Mouse (Mus musculus) heart, embryonic 13.5 days (tissue): ENCODE results near the gene C2cd4b. TPM values are rescaled to one million over a fixed set of nuclear protein-coding genes. Genes with fewer than 3 reads are reported as not detected.

ENCODE experiments used
- ATAC-seq: fragments of 200-750 bp; cut with Nextera tagmentation; 2 replicates; pipeline ENCODE4 v1.8.0; 2017; ENCODE audit warnings: moderate TSS enrichment; ENCODE audit not compliant: insufficient number of reproducible peaks, low FRiP score, low TSS enrichment; ENCODE audit errors: extremely low read depth
- H3K27ac ChIP-seq: fragments of 300-500 bp; sonication (generic); replicated peaks from 2 replicates; pipeline ENCODE4 v1.5.1; 2015; ENCODE audit warnings: moderate library complexity, mild to moderate bottlenecking, inconsistent platforms
- H3K27me3 ChIP-seq: fragments of 300-500 bp; sonication (generic); replicated peaks from 2 replicates; pipeline ENCODE4 v1.6.1; 2015; ENCODE audit warnings: mild to moderate bottlenecking, inconsistent platforms
- H3K36me3 ChIP-seq: fragments of 300-500 bp; sonication (generic); 2 replicates; pipeline ENCODE4 v1.6.1; 2015; ENCODE audit warnings: mild to moderate bottlenecking, inconsistent platforms
- H3K4me1 ChIP-seq: fragments of 300-500 bp; sonication (generic); 2 replicates; pipeline ENCODE4 v1.6.1; 2015; ENCODE audit warnings: inconsistent platforms
- H3K4me2 ChIP-seq: fragments of 300-500 bp; sonication (generic); 2 replicates; pipeline ENCODE4 v1.6.1; 2015; ENCODE audit warnings: inconsistent platforms, mild to moderate bottlenecking, moderate library complexity
- H3K4me3 ChIP-seq: fragments of 300-500 bp; sonication (generic); 2 replicates; pipeline ENCODE4 v1.5.1; 2015; ENCODE audit warnings: moderate library complexity, mild to moderate bottlenecking, inconsistent platforms
- H3K9ac ChIP-seq: fragments of 300-500 bp; sonication (generic); 2 replicates; pipeline ENCODE4 v1.6.1; 2015; ENCODE audit warnings: inconsistent platforms, mild to moderate bottlenecking, moderate library complexity
- H3K9me3 ChIP-seq: fragments of 300-500 bp; sonication (generic); 2 replicates; pipeline ENCODE4 v1.6.1; 2016; ENCODE audit warnings: inconsistent platforms
- WGBS: fragments of 180-500 bp; shearing (Covaris S2); methylation state at CpG from one replicate; pipeline ENCODE4 v1.1.7; 2015; ENCODE audit warnings: mixed read lengths; 5-methylcytosine and 5-hydroxymethylcytosine counted together
- polyA plus RNA-seq: library from polyadenylated mRNA; unstranded; fragments of >200 nt; fragmentation: Nextera tagmentation; extraction: Ambion mirVana; gene quantifications from 2 replicates; pipeline ENCODE4 v1.2.1, GENCODE M21; 2015

C2cd4b gene
- polyA plus RNA-seq, 1 experiment from 2014 or later: 0.71 TPM

GRCm38 (mm10) chr9:67774201-67774600, 15.0 kb downstream of the C2cd4b start:
- no peaks in the 10 kb centered on the region for H3K9me3 ChIP-seq
- H3K4me3 ChIP-seq: no peak overlapping the region
- no peak overlapping the region for H3K9ac ChIP-seq
- peaks cover 3% of the 10 kb centered on the region for H3K27me3 ChIP-seq
- no peak overlapping the region for H3K27ac ChIP-seq
- 66% methylated on average over 6 of the region's 6 CpGs for WGBS
- peaks cover 30% of the 10 kb centered on the region for H3K4me1 ChIP-seq
- no peak for ATAC-seq
- no peak overlapping the region for H3K4me2 ChIP-seq
- H3K36me3 ChIP-seq: no peaks in the 10 kb centered on the region

GRCm38 (mm10) chr9:67778553-67778952, 19.3 kb downstream of the C2cd4b start:
- 24% methylated on average over 8 of the region's 8 CpGs for WGBS
- Histone ChIP-seq H3K9me3 (no peaks in the 10 kb centered on the region), H3K27me3 (peaks cover 7% of the 10 kb centered on the region), H3K4me2 (no peak overlapping the region), H3K4me1 (peaks cover 6% of the 10 kb centered on the region), H3K4me3 (no peak overlapping the region), H3K27ac (no peak overlapping the region), H3K9ac (no peak overlapping the region), H3K36me3 (no peaks in the 10 kb centered on the region)
- ATAC-seq: no peak

GRCm38 (mm10) chr9:67782786-67783185, 23.5 kb downstream of the C2cd4b start:
- H3K27ac ChIP-seq: no peak overlapping the region
- 65% methylated on average over 6 of the region's 6 CpGs for WGBS
- H3K4me2 ChIP-seq: no peak overlapping the region
- no peaks in the 10 kb centered on the region for H3K36me3 ChIP-seq
- peaks cover 4% of the 10 kb centered on the region for H3K27me3 ChIP-seq
- ATAC-seq: no peak
- peaks cover 6% of the 10 kb centered on the region for H3K4me1 ChIP-seq
- H3K9me3 ChIP-seq: peaks cover 6% of the 10 kb centered on the region
- H3K4me3 ChIP-seq: no peak overlapping the region
- H3K9ac ChIP-seq: no peak overlapping the region

GRCm38 (mm10) chr9:67783464-67783863, 24.2 kb downstream of the C2cd4b start:
- Histone ChIP-seq H3K9me3 (peaks cover 6% of the 10 kb centered on the region), H3K4me2 (no peak overlapping the region), H3K27ac (no peak overlapping the region), H3K27me3 (peaks cover 4% of the 10 kb centered on the region), H3K36me3 (no peaks in the 10 kb centered on the region), H3K9ac (no peak overlapping the region), H3K4me1 (peaks cover 4% of the 10 kb centered on the region), H3K4me3 (no peak overlapping the region)
- WGBS: 91% methylated on average over 3 of the region's 3 CpGs
- ATAC-seq: no peak

DNA sequence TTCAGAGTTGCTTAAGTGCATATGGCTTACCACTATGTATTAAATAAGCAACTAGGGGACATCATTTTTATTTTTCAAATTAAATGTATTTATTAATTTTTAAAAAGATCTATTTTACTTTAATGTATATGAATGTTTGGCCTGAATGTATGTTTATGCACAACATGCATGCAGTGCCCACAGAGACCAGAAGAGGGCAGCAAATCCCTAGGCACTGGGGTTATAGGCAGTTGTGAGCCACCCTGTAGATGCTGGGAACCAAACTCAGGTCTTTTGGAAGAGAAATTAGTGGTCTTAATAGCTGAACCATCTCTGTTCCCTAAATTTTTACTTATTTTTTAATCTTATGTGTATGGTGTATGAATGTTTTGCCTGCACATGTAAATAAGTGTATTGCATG, 24.7 kb downstream of the C2cd4b start:
- H3K27me3 ChIP-seq: peaks cover 4% of the 10 kb centered on the region

DNA sequence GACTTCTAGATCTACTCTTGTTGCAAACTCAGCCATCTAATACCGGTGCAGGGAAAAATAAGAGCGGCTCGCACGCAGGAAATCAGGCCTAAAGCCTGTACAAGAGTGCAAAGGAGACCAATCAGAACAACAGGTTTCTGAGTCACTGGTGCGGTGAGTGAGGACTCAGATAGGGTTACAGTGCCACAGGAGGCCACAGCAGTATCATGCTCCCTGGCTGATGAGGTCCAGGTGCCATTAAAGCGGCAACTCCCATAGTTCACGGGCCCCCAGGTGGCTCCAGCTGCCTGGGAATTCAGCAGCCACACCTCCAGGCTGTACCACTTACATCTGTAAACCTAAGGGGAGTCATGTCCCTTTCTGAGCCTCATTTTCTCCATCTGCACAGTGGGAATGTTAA, 27.1 kb downstream of the C2cd4b start:
- Histone ChIP-seq H3K27me3 (no peaks in the 10 kb centered on the region; the same call in 1 of the 2 replicates), H3K27ac (no peak overlapping the region), H3K4me2 (no peak overlapping the region), H3K4me1 (peaks cover under 1% of the 10 kb centered on the region; the same call in 1 of the 2 replicates), H3K9ac (no peak overlapping the region), H3K9me3 (peaks cover 6% of the 10 kb centered on the region), H3K36me3 (no peaks in the 10 kb centered on the region), H3K4me3 (no peak overlapping the region)
- ATAC-seq: no peak
- 75% methylated on average over 7 of the region's 7 CpGs for WGBS

More for the DNA sequence above, 24.7 kb downstream of the C2cd4b start:
- no peak overlapping the region for H3K4me2 ChIP-seq
- no peaks in the 10 kb centered on the region for H3K4me1 ChIP-seq
- no peak for ATAC-seq
- no peak overlapping the region for H3K4me3 ChIP-seq
- H3K9ac ChIP-seq: no peak overlapping the region
- H3K36me3 ChIP-seq: no peaks in the 10 kb centered on the region
- peaks cover 6% of the 10 kb centered on the region for H3K9me3 ChIP-seq
- H3K27ac ChIP-seq: no peak overlapping the region

GRCm38 (mm10) chr9:67787671-67788070, 28.4 kb downstream of the C2cd4b start:
- Histone ChIP-seq H3K4me2 (no peak overlapping the region), H3K27me3 (peaks cover 4% of the 10 kb centered on the region; the same call in 1 of the 2 replicates), H3K4me3 (no peak overlapping the region), H3K27ac (no peak overlapping the region), H3K9me3 (peaks cover 6% of the 10 kb centered on the region), H3K9ac (no peak overlapping the region), H3K4me1 (peaks cover 4% of the 10 kb centered on the region; the same call in 1 of the 2 replicates), H3K36me3 (no peaks in the 10 kb centered on the region)
- no peak for ATAC-seq
- 57% methylated on average over 6 of the region's 6 CpGs for WGBS

DNA sequence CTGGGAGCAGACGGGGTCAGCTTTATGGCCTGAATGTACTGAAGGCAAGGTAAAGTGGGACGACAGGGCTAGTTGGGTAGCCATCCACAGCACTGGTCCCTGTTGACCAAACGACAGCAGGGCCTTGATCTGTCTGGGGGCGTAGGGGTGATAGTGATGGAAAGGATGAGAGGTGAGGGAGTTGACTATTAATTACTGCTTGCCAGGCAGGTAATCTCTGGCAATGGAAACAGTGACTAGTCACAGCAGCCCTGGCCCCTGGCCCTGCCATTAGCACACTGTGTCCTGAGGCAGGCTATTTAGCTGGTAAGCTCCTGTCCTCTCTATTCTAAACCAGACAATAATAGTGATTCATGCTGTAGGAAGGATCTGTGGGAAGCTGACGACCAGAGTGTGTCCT, 33.2 kb downstream of the C2cd4b start:
- Histone ChIP-seq H3K9me3 (no peaks in the 10 kb centered on the region), H3K9ac (no peak overlapping the region), H3K36me3 (no peaks in the 10 kb centered on the region), H3K4me3 (no peak overlapping the region), H3K4me2 (no peak overlapping the region), H3K4me1 (peaks cover 20% of the 10 kb centered on the region), H3K27me3 (peaks cover 25% of the 10 kb centered on the region), H3K27ac (no peak overlapping the region)
- no peak for ATAC-seq
- WGBS: 71% methylated on average over 5 of the region's 5 CpGs

DNA sequence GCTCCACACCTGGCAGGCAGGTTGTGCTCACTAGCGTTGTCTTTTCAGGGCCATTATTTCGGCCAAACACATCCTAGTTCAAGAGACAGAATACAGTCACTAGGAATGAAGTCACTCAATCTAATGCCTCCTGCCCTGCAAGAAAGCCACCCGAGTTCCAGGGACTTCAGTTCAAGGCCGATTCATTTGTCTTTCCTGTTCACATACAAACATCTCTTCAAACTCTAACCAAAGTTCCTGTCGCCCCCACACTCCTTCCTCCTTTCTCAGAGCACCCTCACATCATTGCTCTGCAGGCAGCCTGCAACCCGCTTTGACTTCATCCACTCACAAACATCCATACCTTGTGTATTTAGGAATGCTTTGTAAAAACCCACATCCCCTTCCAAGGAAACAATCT, 34.3 kb downstream of the C2cd4b start:
- Histone ChIP-seq H3K9ac (no peak overlapping the region), H3K4me3 (no peak overlapping the region), H3K27ac (no peak overlapping the region), H3K4me1 (peaks cover 25% of the 10 kb centered on the region), H3K27me3 (peaks cover 25% of the 10 kb centered on the region), H3K4me2 (no peak overlapping the region), H3K36me3 (no peaks in the 10 kb centered on the region), H3K9me3 (no peaks in the 10 kb centered on the region)
- WGBS: 71% methylated on average over 6 of the region's 6 CpGs
- no peak for ATAC-seq

GRCm38 (mm10) chr9:67794216-67794615, 35.0 kb downstream of the C2cd4b start:
- 75% methylated on average over 1 of the region's 1 CpGs for WGBS
- Histone ChIP-seq H3K4me2 (no peak overlapping the region), H3K36me3 (no peaks in the 10 kb centered on the region), H3K27me3 (peaks cover 25% of the 10 kb centered on the region), H3K27ac (no peak overlapping the region), H3K9me3 (no peaks in the 10 kb centered on the region), H3K9ac (no peak overlapping the region), H3K4me3 (no peak overlapping the region), H3K4me1 (peaks cover 32% of the 10 kb centered on the region)
- no peak for ATAC-seq

GRCm38 (mm10) chr9:67794668-67795067, 35.4 kb downstream of the C2cd4b start:
- WGBS: 88% methylated on average over 4 of the region's 4 CpGs
- peaks cover 25% of the 10 kb centered on the region for H3K27me3 ChIP-seq

DNA sequence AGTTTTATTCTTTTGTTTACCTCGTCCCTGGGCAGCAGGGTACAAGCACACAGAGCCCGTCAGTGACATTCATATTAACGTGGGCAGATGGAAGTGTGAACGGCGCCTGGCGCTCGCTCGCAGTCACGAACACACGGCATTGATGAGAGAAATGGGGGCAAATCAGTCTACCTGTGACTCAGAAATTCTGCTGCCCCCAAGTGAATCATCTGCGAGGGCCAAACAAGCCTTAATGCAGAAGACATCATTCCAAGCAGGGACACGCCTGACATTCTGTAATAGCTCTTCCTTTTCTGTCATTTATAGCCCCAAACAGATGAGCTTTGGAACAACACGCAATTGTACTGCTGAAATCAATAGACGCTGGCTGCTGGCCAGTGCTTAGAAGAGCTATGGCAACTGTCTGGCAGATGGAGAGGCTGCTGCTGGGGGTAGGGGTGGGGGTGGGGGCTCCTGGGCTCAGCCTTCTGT, 36.0 kb downstream of the C2cd4b start:
- 71% methylated on average over 14 of the region's 14 CpGs for WGBS
- Histone ChIP-seq H3K4me1 (peaks cover 40% of the 10 kb centered on the region), H3K4me3 (no peak overlapping the region), H3K9ac (no peak overlapping the region), H3K9me3 (no peaks in the 10 kb centered on the region), H3K4me2 (no peak overlapping the region), H3K27me3 (peaks cover 25% of the 10 kb centered on the region), H3K27ac (no peak overlapping the region), H3K36me3 (no peaks in the 10 kb centered on the region)
- ATAC-seq: no peak

More at GRCm38 (mm10) chr9:67794668-67795067, 35.4 kb downstream of the C2cd4b start:
- Histone ChIP-seq H3K4me1 (peaks cover 37% of the 10 kb centered on the region), H3K36me3 (no peaks in the 10 kb centered on the region), H3K4me2 (no peak overlapping the region), H3K9ac (no peak overlapping the region), H3K27ac (no peak overlapping the region), H3K4me3 (no peak overlapping the region), H3K9me3 (no peaks in the 10 kb centered on the region)
- no peak for ATAC-seq
